Mouse (Mus musculus): ENCODE results near the gene Dab2ip. TPM values are rescaled to one million over a fixed set of nuclear protein-coding genes. Genes with fewer than 3 reads are reported as not detected.

Gene Dab2ip
- total and polyA plus RNA-seq, 3 experiments = 4.0 to 9.9 TPM; not detected in 1

GRCm38 (mm10) chr2:35677855-35678254 lies 119.8 kb downstream of the Dab2ip start:
- Histone ChIP-seq H3K27me3 (ENCODE audit: control insufficient read depth in 1 of 2, insufficient read depth in 2 of 2, low read length in 2 of 2) (peaks cover 2 to 10% of the 10 kb centered on the region in 2 experiments; a peak in 3 of 4 replicates), H3K4me1 (ENCODE audit: control insufficient read depth in 1 of 2, insufficient read depth in 2 of 2, low read length in 2 of 2) (peaks cover 0 to 11% of the 10 kb centered on the region in 2 experiments; a peak in 2 of 4 replicates), H3K9me3 (replicated peaks; ENCODE audit: insufficient read depth, low read length) (no peaks in the 10 kb centered on the region), H3K27ac (ENCODE audit: control insufficient read depth, low read depth, low read length) (no peak overlapping the region), H3K4me3 (ENCODE audit: control insufficient read depth in 1 of 2, insufficient read depth in 1 of 2, low read depth in 2 of 2, low read length in 2 of 2) (no peak overlapping the region), H3K36me3 (ENCODE audit: control insufficient read depth in 1 of 2, insufficient read depth in 2 of 2, low read length in 2 of 2) (0 out of 4 replicates have a peak, but pooled peaks cover 0 to 2% of the 10 kb centered on the region in 2 experiments), H3K9ac (ENCODE audit: control insufficient read depth, low read depth, low read length, poor library complexity, severe bottlenecking) (no peak overlapping the region), H3K79me2 (ENCODE audit: control insufficient read depth, insufficient read depth, low read length, poor library complexity) (no peaks in the 10 kb centered on the region)
- TF ChIP-seq MEF2A (IDR thresholded peaks at IDR 0.05; ENCODE audit: extremely low read depth, insufficient replicate concordance, low read depth, low read length, poor library complexity, severe bottlenecking) = no peak
- no peak for TF ChIP-seq ELF1 (IDR thresholded peaks at IDR 0.05; ENCODE audit: low read depth, low read length)
- TF ChIP-seq ETS1 (IDR thresholded peaks at IDR 0.05; ENCODE audit: low read depth, low read length) = no peak
- no peak for TF ChIP-seq CTCF (IDR thresholded peaks at IDR 0.05 in 2 of 3, conservative IDR thresholded peaks at IDR 0.05 in 1 of 3; ENCODE audit: control insufficient read depth in 1 of 3, insufficient read depth in 1 of 3, low read depth in 2 of 3, low read length in 3 of 3, poor library complexity in 1 of 3, severe bottlenecking in 1 of 3)
- TF ChIP-seq TCF12 (IDR thresholded peaks at IDR 0.05; ENCODE audit: low read depth, low read length) = no peak
- no peak for TF ChIP-seq GABPA (IDR thresholded peaks at IDR 0.05; ENCODE audit: low read depth, low read length)
- no peak for TF ChIP-seq MAX (IDR thresholded peaks at IDR 0.05; ENCODE audit: low read length)
- TF ChIP-seq BHLHE40 (IDR thresholded peaks at IDR 0.05; ENCODE audit: borderline replicate concordance, low read depth, low read length) = no peak
- no peak for TF ChIP-seq ZNF384 (IDR thresholded peaks at IDR 0.05; ENCODE audit: low read depth, low read length)
- TF ChIP-seq ZKSCAN1 (IDR thresholded peaks at IDR 0.05; ENCODE audit: low read depth, low read length) = no peak
- TF ChIP-seq POLR2AphosphoS5 (IDR thresholded peaks at IDR 0.05; ENCODE audit: borderline replicate concordance, low read depth, low read length) = no peak
- no peak for TF ChIP-seq JUND (IDR thresholded peaks at IDR 0.05; ENCODE audit: low read depth, low read length)
- TF ChIP-seq SMC3 (IDR thresholded peaks at IDR 0.05; ENCODE audit: low read depth, low read length) = no peak
- no peak for TF ChIP-seq POLR2A (IDR thresholded peaks at IDR 0.05; ENCODE audit: control insufficient read depth in 1 of 2, insufficient read depth in 1 of 2, low read depth in 1 of 2, low read length in 2 of 2, poor library complexity in 1 of 2)
- no peak for TF ChIP-seq MYB (IDR thresholded peaks at IDR 0.05; ENCODE audit: low read depth, low read length)
- no peak for TF ChIP-seq NRF1 (IDR thresholded peaks at IDR 0.05; ENCODE audit: insufficient read depth, low read depth, low read length, poor library complexity, severe bottlenecking)
- no peak for DNase-seq (ENCODE audit: low read depth, low spot score)

GRCm38 (mm10) chr2:35678440-35678839 lies 120.4 kb downstream of the Dab2ip start:
- peaks cover 0 to 11% of the 10 kb centered on the region in 2 experiments; a peak in 2 of 4 replicates for H3K4me1 ChIP-seq (ENCODE audit: control insufficient read depth in 1 of 2, insufficient read depth in 2 of 2, low read length in 2 of 2)
- no peak for DNase-seq (ENCODE audit: low read depth, low spot score)
- H3K4me3 ChIP-seq (ENCODE audit: control insufficient read depth in 1 of 2, insufficient read depth in 1 of 2, low read depth in 2 of 2, low read length in 2 of 2) = no peak overlapping the region

More at GRCm38 (mm10) chr2:35678440-35678839, 120.4 kb downstream of the Dab2ip start:
- Histone ChIP-seq H3K79me2 (ENCODE audit: control insufficient read depth, insufficient read depth, low read length, poor library complexity) (no peaks in the 10 kb centered on the region), H3K9me3 (replicated peaks; ENCODE audit: insufficient read depth, low read length) (no peaks in the 10 kb centered on the region), H3K27ac (ENCODE audit: control insufficient read depth, low read depth, low read length) (no peak overlapping the region), H3K9ac (ENCODE audit: control insufficient read depth, low read depth, low read length, poor library complexity, severe bottlenecking) (no peak overlapping the region), H3K36me3 (ENCODE audit: control insufficient read depth in 1 of 2, insufficient read depth in 2 of 2, low read length in 2 of 2) (0 out of 4 replicates have a peak, but pooled peaks cover 0 to 2% of the 10 kb centered on the region in 2 experiments), H3K27me3 (ENCODE audit: control insufficient read depth in 1 of 2, insufficient read depth in 2 of 2, low read length in 2 of 2) (peaks cover 2 to 8% of the 10 kb centered on the region in 2 experiments; a peak in 2 of 4 replicates)
- TF ChIP-seq USF2 (IDR thresholded peaks at IDR 0.05; ENCODE audit: borderline replicate concordance in 1 of 2, insufficient read depth in 1 of 2, low read depth in 1 of 2, low read length in 2 of 2) (no peak), USF1 (IDR thresholded peaks at IDR 0.05; ENCODE audit: low read depth, low read length) (no peak), RAD21 (IDR thresholded peaks at IDR 0.05; ENCODE audit: low read depth, low read length) (no peak), MYC (IDR thresholded peaks at IDR 0.05; ENCODE audit: low read depth, low read length) (no peak), RCOR1 (IDR thresholded peaks at IDR 0.05; ENCODE audit: low read depth, low read length) (no peak), ZMIZ1 (IDR thresholded peaks at IDR 0.05; ENCODE audit: low read depth, low read length) (no peak), POLR2A (IDR thresholded peaks at IDR 0.05; ENCODE audit: control insufficient read depth in 1 of 2, insufficient read depth in 1 of 2, low read depth in 1 of 2, low read length in 2 of 2, poor library complexity in 1 of 2) (no peak), POLR2AphosphoS2 (IDR thresholded peaks at IDR 0.05; ENCODE audit: low read length) (no peak), NRF1 (IDR thresholded peaks at IDR 0.05; ENCODE audit: insufficient read depth, low read depth, low read length, poor library complexity, severe bottlenecking) (no peak)
